27 mouse cellular contexts compared by ENCODE assay signal in the genomic region with DNA sequence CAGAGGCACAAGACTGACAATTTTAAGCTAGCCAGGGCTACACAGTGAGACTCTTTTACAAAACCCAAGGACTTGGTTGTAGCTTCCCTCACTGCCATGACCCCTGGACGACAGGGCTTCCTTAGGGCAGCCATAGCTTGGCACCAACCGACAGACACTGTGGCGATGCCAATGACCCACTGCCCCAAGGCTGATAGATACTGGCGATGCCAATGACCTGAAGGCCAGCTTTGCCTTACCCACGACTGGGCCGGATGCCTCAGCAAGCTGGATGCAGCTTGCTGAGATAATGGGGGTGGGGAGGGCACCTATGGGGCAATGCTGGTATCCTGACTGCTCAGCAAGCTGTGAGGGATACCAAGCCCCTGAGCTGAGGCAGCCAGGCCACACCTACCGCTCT. TPM values are rescaled to one million over a fixed set of nuclear protein-coding genes. Genes with fewer than 3 reads are reported as not detected.
"Had no signal": no experiment of that assay in that cellular context is flagged by ENCODE, and none has a peak within 500 bp of the region (broad histone marks: within the 10 kb centered on the region; RNA-seq: fewer than 3 reads in every experiment).

No protein-coding gene starts in this region.

- H3K4me2 ChIP-seq: heart, embryonic 11.5 days; heart, embryonic 13.5 days; heart, embryonic 15.5 days; hindbrain, embryonic 13.5 days; hindbrain, embryonic 15.5 days; limb, embryonic 12.5 days; liver, embryonic 12.5 days had no signal

- ATAC-seq: hindbrain, postnatal 0 days; intestine, embryonic 16.5 days; liver, embryonic 12.5 days had no signal

- H3K4me1 ChIP-seq: heart, embryonic 15.5 days; hindbrain, embryonic 13.5 days; hindbrain, embryonic 15.5 days; limb, embryonic 12.5 days had no signal

- H3K4me3 ChIP-seq: heart, adult 2 months; heart, embryonic 13.5 days; heart, embryonic 15.5 days; hindbrain, embryonic 13.5 days; hindbrain, embryonic 15.5 days; layer of hippocampus, adult 2 months; left cerebral cortex, adult 2 months; limb, embryonic 10.5 days; limb, embryonic 12.5 days; liver, embryonic 12.5 days had no signal

- H3K9ac ChIP-seq: heart, embryonic 13.5 days; heart, embryonic 15.5 days; hindbrain, embryonic 13.5 days; hindbrain, embryonic 15.5 days; limb, embryonic 12.5 days; liver, embryonic 12.5 days; liver, embryonic 14.5 days had no signal

- H3K27me3 ChIP-seq: heart, embryonic 13.5 days; heart, embryonic 15.5 days; hindbrain, embryonic 13.5 days; hindbrain, embryonic 15.5 days; limb, embryonic 12.5 days; liver, embryonic 12.5 days had no signal

- H3K27ac ChIP-seq: heart, adult 2 months; heart, embryonic 13.5 days; heart, embryonic 15.5 days; hindbrain, embryonic 13.5 days; hindbrain, embryonic 15.5 days; hindbrain, postnatal 0 days; layer of hippocampus, adult 2 months; left cerebral cortex, adult 2 months; limb, embryonic 10.5 days; limb, embryonic 12.5 days; liver, embryonic 12.5 days; liver, embryonic 14.5 days had no signal

- H3K9me3 ChIP-seq: heart, embryonic 13.5 days; heart, embryonic 15.5 days; hindbrain, embryonic 13.5 days; hindbrain, embryonic 15.5 days; limb, embryonic 10.5 days; limb, embryonic 12.5 days; liver, embryonic 12.5 days had no signal

- DNase-seq: gastrocnemius, postnatal 14 days; gastrocnemius, postnatal 36 days; heart, adult 2 months; heart, postnatal 14 days; heart, postnatal 36 days; kidney, adult 11 months; kidney, adult 2 months; kidney, adult 9 months; kidney, postnatal 10 days; kidney, postnatal 25 days; kidney, postnatal 4 days; liver; lung, adult 2 months had no signal

RNA-seq across cellular contexts. Expression of a gene that starts 48.0 kb away (rescaled TPM):
- total RNA-seq: hematopoietic stem cell, adult 5-6 weeks had no signal
- polyA plus RNA-seq: limb, embryonic 10.5 days had no signal
